Mouse (Mus musculus) midbrain, embryonic 16.5 days (tissue): ENCODE results near the gene Mdh1. TPM values are rescaled to one million over a fixed set of nuclear protein-coding genes. Genes with fewer than 3 reads are reported as not detected.
"Not testable (repeated sequence)": the region's sequence is repeated elsewhere in the genome, so short reads cannot be mapped to it uniquely, and the experiment has no call there.

Source experiments
- ATAC-seq: fragments of 200-750 bp; cut with Nextera tagmentation; 2 replicates; pipeline ENCODE4 v1.8.0; 2017; ENCODE audit warnings: moderate TSS enrichment
- H3K27ac ChIP-seq: fragments of 300-500 bp; sonication (generic); 2 replicates; pipeline ENCODE4 v1.5.1; 2014; ENCODE audit warnings: mild to moderate bottlenecking, low read length, mixed read lengths
- H3K27me3 ChIP-seq: fragments of 300-500 bp; sonication (generic); 2 replicates; pipeline ENCODE4 v1.6.1; 2014; ENCODE audit warnings: low read depth, low read length, mixed read lengths; ENCODE audit not compliant: control insufficient read depth, insufficient read depth
- H3K36me3 ChIP-seq: fragments of 300-500 bp; sonication (generic); 2 replicates; pipeline ENCODE4 v1.6.1; 2014; ENCODE audit warnings: mild to moderate bottlenecking, low read length, moderate library complexity, mixed read lengths; ENCODE audit not compliant: control insufficient read depth, insufficient read depth
- H3K4me1 ChIP-seq: fragments of 300-500 bp; sonication (generic); 2 replicates; pipeline ENCODE4 v1.6.1; 2014; ENCODE audit warnings: mild to moderate bottlenecking, low read length, mixed read lengths; ENCODE audit not compliant: control insufficient read depth, insufficient read depth
- H3K4me2 ChIP-seq: fragments of 300-500 bp; sonication (generic); 2 replicates; pipeline ENCODE4 v1.6.1; 2014; ENCODE audit warnings: mild to moderate bottlenecking, low read length, mixed read lengths
- H3K4me3 ChIP-seq: fragments of 300-500 bp; sonication (generic); 2 replicates; pipeline ENCODE4 v1.5.1; 2014; ENCODE audit warnings: low read depth, mild to moderate bottlenecking, low read length, moderate library complexity, mixed read lengths
- H3K9ac ChIP-seq: fragments of 300-500 bp; sonication (generic); 2 replicates; pipeline ENCODE4 v1.6.1; 2014; ENCODE audit warnings: low read depth, low read length, mixed read lengths
- H3K9me3 ChIP-seq: fragments of 300-500 bp; sonication (generic); replicated peaks from 2 replicates; pipeline ENCODE4 v1.6.1; 2014; ENCODE audit warnings: mild to moderate bottlenecking, low read length, mixed read lengths; ENCODE audit not compliant: control insufficient read depth, poor library complexity, severe bottlenecking
- WGBS: fragments of 180-500 bp; shearing (Covaris S2); extraction: QIAGEN DNeasy Blood & Tissue Kit; methylation state at CpG from one replicate; pipeline ENCODE4 v1.1.7; 2014; 5-methylcytosine and 5-hydroxymethylcytosine counted together
- polyA plus RNA-seq: library from polyadenylated mRNA; unstranded; fragments of >200 nt; fragmentation: Nextera tagmentation; extraction: Ambion mirVana; gene quantifications from 2 replicates; pipeline ENCODE4 v1.2.1, GENCODE M21; 2015

Gene Mdh1
- polyA plus RNA-seq, 1 experiment from 2014 or later = 589 TPM

DNA sequence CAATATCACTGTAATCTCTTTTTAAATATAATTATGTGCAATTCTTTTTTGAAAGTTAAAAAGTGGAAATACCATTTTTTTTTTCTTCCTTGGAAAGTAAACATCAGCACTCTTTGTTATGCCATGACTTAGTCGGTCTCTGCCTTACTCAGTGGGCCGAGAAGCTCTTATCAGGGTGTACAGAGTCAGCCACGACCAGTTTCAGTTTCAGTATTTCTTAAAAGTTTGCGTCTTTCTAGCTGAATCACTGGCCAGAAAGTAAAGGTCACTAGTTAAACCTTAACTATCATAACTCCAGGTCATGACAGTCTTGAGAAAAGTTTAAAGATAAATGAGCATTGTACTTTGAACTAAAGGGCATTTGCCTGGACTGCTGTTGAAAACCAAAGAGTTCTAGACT, 22.4 kb downstream of the Mdh1 start:
- Histone ChIP-seq H3K4me1 (peaks cover 3% of the 10 kb centered on the region), H3K36me3 (no peaks in the 10 kb centered on the region), H3K27me3 (no peaks in the 10 kb centered on the region), H3K27ac (no peak overlapping the region), H3K9ac (no peak overlapping the region), H3K4me3 (no peak overlapping the region), H3K9me3 (no peaks in the 10 kb centered on the region), H3K4me2 (no peak overlapping the region)
- ATAC-seq = no peak
- WGBS = 90% methylated on average over 4 of the region's 4 CpGs

DNA sequence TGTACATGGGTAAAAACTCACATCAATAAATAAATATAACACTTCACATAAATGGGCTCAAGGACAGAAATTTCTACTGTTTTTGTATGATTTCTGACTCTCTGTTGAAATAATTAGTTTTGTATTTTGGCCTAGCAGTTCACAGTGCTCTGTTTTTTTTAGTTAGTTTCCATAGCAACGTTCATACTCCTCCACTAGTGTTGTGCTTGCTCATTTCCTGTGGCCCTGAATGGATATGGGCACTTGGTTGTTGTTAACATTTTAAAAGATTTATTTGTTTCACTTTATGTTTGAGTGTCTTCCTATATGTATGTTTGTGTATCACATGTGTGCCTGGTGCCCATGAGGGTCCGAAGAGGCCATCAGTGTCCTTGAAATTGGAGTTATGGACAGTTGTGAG, 23.1 kb downstream of the Mdh1 start:
- Histone ChIP-seq H3K36me3 (no peaks in the 10 kb centered on the region), H3K9me3 (no peaks in the 10 kb centered on the region), H3K9ac (no peak overlapping the region), H3K4me1 (peaks cover 3% of the 10 kb centered on the region), H3K4me3 (no peak overlapping the region), H3K27me3 (no peaks in the 10 kb centered on the region), H3K4me2 (no peak overlapping the region), H3K27ac (no peak overlapping the region)
- 91% methylated on average over 2 of the region's 2 CpGs for WGBS
- ATAC-seq = no peak

DNA sequence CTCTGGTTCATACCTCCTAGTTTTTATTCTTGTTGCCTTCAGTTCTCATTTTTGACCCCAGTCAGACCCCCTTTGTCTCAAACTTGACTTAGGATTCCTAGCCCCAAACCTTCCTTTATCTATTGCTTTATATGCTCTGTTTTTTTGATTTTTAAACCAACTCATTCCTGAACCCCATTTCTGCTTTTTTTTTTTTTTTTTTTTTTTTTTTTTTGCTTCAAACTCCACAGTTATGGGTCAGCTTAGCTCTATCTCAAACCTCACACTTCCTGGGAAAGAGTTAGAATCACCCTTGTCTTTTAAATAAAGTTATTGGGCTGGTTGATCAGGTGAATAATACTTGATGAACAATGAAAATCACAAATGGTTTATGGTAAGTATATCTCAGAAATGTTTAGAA, 24.6 kb downstream of the Mdh1 start:
- H3K9ac ChIP-seq = no peak overlapping the region
- no peak overlapping the region for H3K27ac ChIP-seq
- no peak overlapping the region for H3K4me3 ChIP-seq
- ATAC-seq = no peak
- no peaks in the 10 kb centered on the region for H3K36me3 ChIP-seq
- no peaks in the 10 kb centered on the region for H3K9me3 ChIP-seq
- H3K27me3 ChIP-seq = no peaks in the 10 kb centered on the region
- H3K4me2 ChIP-seq = no peak overlapping the region
- peaks cover 3% of the 10 kb centered on the region for H3K4me1 ChIP-seq

DNA sequence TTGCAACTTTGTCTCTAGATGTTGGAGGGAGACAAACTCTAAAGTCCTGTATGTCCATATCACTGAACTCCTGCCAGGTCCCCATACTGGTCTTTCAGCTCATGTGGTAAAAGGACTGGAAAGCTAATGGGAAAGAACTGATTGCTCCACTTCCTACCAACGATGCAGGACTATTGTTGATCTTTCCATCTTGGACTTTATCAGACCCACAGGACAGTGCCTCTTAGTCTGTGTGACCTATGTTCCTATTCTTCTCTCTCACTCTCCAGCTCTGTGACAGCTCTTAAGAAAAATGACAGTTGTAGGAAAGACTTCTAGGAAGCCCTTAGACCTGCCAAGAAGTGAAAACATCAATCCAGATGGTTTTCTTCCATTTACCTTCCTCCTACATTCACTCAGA, 25.5 kb downstream of the Mdh1 start:
- 96% methylated on average over 1 of the region's 1 CpGs for WGBS
- peaks cover 3% of the 10 kb centered on the region for H3K4me1 ChIP-seq
- no peak overlapping the region for H3K27ac ChIP-seq
- no peak overlapping the region for H3K4me2 ChIP-seq
- no peak overlapping the region for H3K9ac ChIP-seq
- no peak overlapping the region for H3K4me3 ChIP-seq
- H3K36me3 ChIP-seq = no peaks in the 10 kb centered on the region
- no peak for ATAC-seq
- no peaks in the 10 kb centered on the region for H3K9me3 ChIP-seq
- H3K27me3 ChIP-seq = no peaks in the 10 kb centered on the region

DNA sequence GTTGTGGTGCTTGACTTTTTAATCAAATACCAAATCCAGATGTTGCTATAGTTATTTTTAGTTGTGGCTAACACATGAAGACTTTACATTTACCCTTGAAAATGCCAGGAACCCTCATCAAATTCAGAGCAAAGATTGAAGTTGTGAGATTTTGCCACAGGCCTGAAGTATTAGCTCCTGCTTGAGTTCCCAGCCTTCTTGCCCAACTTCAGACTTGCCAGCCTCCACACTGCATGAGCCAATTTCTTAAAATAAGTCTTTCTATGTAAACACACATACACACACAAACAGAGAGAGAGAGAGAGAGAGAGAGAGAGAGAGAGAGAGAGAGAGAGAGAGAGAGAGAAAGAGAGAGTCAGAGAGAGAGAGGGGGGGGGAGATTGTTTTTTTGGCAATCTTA, 26.2 kb downstream of the Mdh1 start:
- Histone ChIP-seq H3K4me2 (no peak overlapping the region), H3K9me3 (no peaks in the 10 kb centered on the region), H3K27me3 (no peaks in the 10 kb centered on the region), H3K9ac (no peak overlapping the region), H3K36me3 (no peaks in the 10 kb centered on the region), H3K4me1 (peaks cover 3% of the 10 kb centered on the region), H3K27ac (no peak overlapping the region), H3K4me3 (no peak overlapping the region)
- no peak for ATAC-seq

DNA sequence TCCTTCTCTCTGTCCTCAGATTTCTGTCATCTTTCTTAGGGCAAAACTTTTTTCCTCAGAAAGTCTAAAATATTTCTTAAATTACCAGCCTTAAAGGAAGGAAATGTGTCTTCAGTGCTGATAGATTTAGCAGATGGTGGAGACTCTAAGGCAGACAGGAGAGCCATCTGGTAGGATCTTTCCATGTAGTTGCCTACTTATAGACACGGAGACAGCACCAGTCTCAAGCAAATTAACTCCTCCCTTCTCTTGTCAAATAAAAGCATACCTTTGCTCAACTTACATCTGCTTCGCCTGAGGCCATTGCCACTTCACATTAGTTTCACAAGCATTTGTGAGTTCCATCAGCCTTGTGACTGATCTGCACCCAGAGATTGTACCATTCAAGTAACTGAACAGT, 27.1 kb downstream of the Mdh1 start:
- no peak overlapping the region for H3K27ac ChIP-seq
- H3K9ac ChIP-seq = no peak overlapping the region

DNA sequence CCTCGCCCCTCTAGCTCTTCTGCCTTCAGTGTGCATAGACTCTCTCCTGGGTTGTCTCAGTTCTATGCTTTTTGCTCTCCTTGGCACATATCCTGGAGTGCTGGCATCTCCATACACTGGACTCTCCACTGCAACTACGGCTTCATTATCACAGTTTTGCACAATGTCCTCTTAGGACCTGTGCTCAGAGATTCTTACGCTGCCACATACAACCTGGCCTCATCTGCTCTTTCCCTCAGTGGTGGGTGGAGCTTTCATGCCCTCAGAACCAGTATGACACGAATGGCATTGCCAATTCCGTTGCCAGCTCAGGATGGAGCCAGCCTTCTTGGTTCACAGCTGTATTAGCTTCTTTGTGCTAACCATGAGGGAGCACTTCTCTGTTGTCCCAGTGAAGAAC, 29.4 kb downstream of the Mdh1 start:
- Histone ChIP-seq H3K9ac (no peak overlapping the region), H3K4me2 (no peak overlapping the region), H3K9me3 (no peaks in the 10 kb centered on the region), H3K27ac (no peak overlapping the region), H3K4me3 (no peak overlapping the region), H3K36me3 (no peaks in the 10 kb centered on the region), H3K27me3 (no peaks in the 10 kb centered on the region), H3K4me1 (no peaks in the 10 kb centered on the region)
- ATAC-seq = no peak
- WGBS = 89% methylated on average over 5 of the region's 5 CpGs

More for the DNA sequence above, 27.1 kb downstream of the Mdh1 start:
- no peaks in the 10 kb centered on the region for H3K27me3 ChIP-seq
- H3K36me3 ChIP-seq = no peaks in the 10 kb centered on the region
- no peak overlapping the region for H3K4me2 ChIP-seq
- no peaks in the 10 kb centered on the region for H3K9me3 ChIP-seq
- 73% methylated on average over 2 of the region's 2 CpGs for WGBS
- no peak overlapping the region for H3K4me3 ChIP-seq
- no peaks in the 10 kb centered on the region for H3K4me1 ChIP-seq
- no peak for ATAC-seq

DNA sequence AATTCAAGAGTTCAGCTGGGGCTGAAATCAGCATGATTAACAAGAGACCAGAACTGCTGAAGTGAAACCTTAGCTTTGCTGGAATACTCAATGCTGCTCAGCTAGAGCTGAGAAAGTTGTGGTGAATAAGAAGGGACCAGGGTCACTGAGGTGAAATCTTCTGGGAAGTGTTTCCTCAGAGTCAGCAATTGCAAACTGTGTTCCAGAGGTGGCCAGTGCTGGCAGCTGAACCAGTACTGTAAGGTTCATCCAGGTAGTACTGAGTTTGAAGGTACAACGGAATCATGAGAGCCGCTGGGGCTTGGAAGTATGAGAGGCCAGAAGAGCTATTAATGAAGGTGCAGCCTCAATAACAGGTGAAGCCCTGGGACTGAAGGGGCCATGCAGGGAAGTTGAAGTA, 31.5 kb downstream of the Mdh1 start:
- H3K4me2 ChIP-seq = no peak overlapping the region
- 89% methylated on average over 2 of the region's 2 CpGs for WGBS
- no peaks in the 10 kb centered on the region for H3K36me3 ChIP-seq
- H3K4me3 ChIP-seq = no peak overlapping the region
- no peaks in the 10 kb centered on the region for H3K4me1 ChIP-seq
- no peak overlapping the region for H3K27ac ChIP-seq
- no peak overlapping the region for H3K9ac ChIP-seq
- no peaks in the 10 kb centered on the region for H3K27me3 ChIP-seq
- H3K9me3 ChIP-seq = no peaks in the 10 kb centered on the region
- no peak for ATAC-seq

DNA sequence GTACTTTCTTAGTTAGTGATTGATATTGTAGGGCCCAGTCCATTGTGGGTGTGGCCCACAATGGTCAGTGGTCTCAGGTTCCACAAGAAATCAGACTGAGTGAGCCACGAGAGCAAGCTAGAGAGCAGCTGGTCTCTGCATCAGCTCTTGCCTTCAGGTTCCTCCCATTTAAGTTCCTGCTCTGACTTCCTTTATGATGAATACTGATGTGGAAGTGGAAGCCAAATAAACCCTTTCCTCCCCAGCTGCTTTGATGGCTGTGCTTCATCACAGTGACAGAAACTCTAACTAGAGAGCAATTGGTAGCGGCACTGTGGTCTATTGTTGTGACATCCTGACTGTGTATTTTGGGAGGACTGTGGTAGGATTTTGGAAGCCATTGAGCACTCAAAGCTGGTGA, 32.1 kb downstream of the Mdh1 start:
- 68% methylated on average over 2 of the region's 2 CpGs for WGBS
- H3K4me2 ChIP-seq = no peak overlapping the region
- H3K4me1 ChIP-seq = no peaks in the 10 kb centered on the region
- no peak overlapping the region for H3K4me3 ChIP-seq
- H3K27ac ChIP-seq = no peak overlapping the region
- no peak for ATAC-seq
- H3K9me3 ChIP-seq = no peaks in the 10 kb centered on the region
- H3K27me3 ChIP-seq = no peaks in the 10 kb centered on the region
- H3K9ac ChIP-seq = no peak overlapping the region
- H3K36me3 ChIP-seq = no peaks in the 10 kb centered on the region

DNA sequence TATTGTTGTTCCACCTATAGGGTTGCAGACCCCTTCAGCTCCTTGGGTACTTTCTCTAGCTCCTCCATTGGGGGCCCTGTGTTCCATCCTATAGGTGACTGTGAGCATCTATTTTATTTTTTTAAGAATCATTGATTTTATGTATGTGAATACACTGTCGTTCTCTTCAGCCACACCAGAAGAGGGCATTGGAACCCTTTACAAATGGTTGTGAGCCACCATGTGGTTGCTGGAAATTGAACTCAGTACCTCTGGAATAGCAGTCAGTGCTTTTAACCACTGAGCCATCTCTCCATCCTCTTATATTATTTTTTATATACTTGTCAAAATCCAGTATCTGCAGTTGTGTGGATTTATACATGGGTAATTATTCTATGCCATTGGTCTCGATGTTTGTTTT, 41.3 kb downstream of the Mdh1 start:
- H3K36me3 ChIP-seq, ATAC-seq, H3K27me3 ChIP-seq, H3K4me2 ChIP-seq, H3K9me3 ChIP-seq, H3K9ac ChIP-seq, H3K4me1 ChIP-seq, H3K4me3 ChIP-seq, H3K27ac ChIP-seq: not testable (repeated sequence)
- 87% methylated on average over 2 of the region's 2 CpGs for WGBS
